Mouse (Mus musculus): ENCODE results near the gene Kat8. TPM values are rescaled to one million over a fixed set of nuclear protein-coding genes. Genes with fewer than 3 reads are reported as not detected.
"Not testable (repeated sequence)": the region's sequence is repeated elsewhere in the genome, so short reads cannot be mapped to it uniquely, and the experiment has no call there.

Kat8 gene
- polyA plus RNA-seq, 1 experiment = 17.9 TPM

GRCm38 (mm10) chr7:127887781-127888180, 24.5 kb upstream of the Kat8 start:
- no peak overlapping the region for H3K4me3 ChIP-seq (ENCODE audit: insufficient read depth, low read depth, low read length)
- H3K27ac ChIP-seq (replicated peaks; ENCODE audit: low read depth, low read length) = no peak overlapping the region
- H3K4me1 ChIP-seq (ENCODE audit: control insufficient read depth, insufficient read depth, insufficient read length, low read length) = no peaks in the 10 kb centered on the region

GRCm38 (mm10) chr7:127888821-127889220, 23.5 kb upstream of the Kat8 start:
- H3K4me3 ChIP-seq (ENCODE audit: insufficient read depth, low read depth, low read length) = no peak overlapping the region
- H3K4me1 ChIP-seq (ENCODE audit: control insufficient read depth, insufficient read depth, insufficient read length, low read length) = no peaks in the 10 kb centered on the region
- no peak overlapping the region for H3K27ac ChIP-seq (replicated peaks; ENCODE audit: low read depth, low read length)

- Histone ChIP-seq H3K27ac (replicated peaks; ENCODE audit: low read depth, low read length) (no peak within 1 kb of the TSS), H3K4me1 (ENCODE audit: control insufficient read depth, insufficient read depth, insufficient read length, low read length) (0 out of 2 replicates have a peak, but pooled peaks cover 3% of the 10 kb centered on the region), H3K4me3 (ENCODE audit: insufficient read depth, low read depth, low read length) (no peak within 1 kb of the TSS)
Measured at GRCm38 (mm10) chr7:127890798-127891197, 21.5 kb upstream of the Kat8 start, which contains the start of gene Prss53. Prss53 (minus strand) TSS chr7:127890970.

- Histone ChIP-seq H3K4me1 (ENCODE audit: control insufficient read depth, insufficient read depth, insufficient read length, low read length) (0 out of 2 replicates have a peak, but pooled peaks cover 3% of the 10 kb centered on the region), H3K4me3 (ENCODE audit: insufficient read depth, low read depth, low read length) (peak overlapping the region; percentile 65), H3K27ac (replicated peaks; ENCODE audit: low read depth, low read length) (no peak overlapping the region)
Measured at GRCm38 (mm10) chr7:127894480-127894879, 17.8 kb upstream of the Kat8 start.

GRCm38 (mm10) chr7:127895442-127895841, 16.9 kb upstream of the Kat8 start, which contains the start of the genes Gm21974 and Vkorc1:
Gm21974 (minus strand) TSS chr7:127895454.
Vkorc1 (minus strand) TSS chr7:127895617.
- Histone ChIP-seq H3K27ac (replicated peaks; ENCODE audit: low read depth, low read length) (0 out of 2 replicates have a peak within 1 kb of the TSS, but pooled peaks have one; percentile 18), H3K4me3 (ENCODE audit: insufficient read depth, low read depth, low read length) (peak within 1 kb of the TSS; percentile 65), H3K4me1 (ENCODE audit: control insufficient read depth, insufficient read depth, insufficient read length, low read length) (0 out of 2 replicates have a peak, but pooled peaks cover 3% of the 10 kb centered on the region)

GRCm38 (mm10) chr7:127895891-127896290, 16.4 kb upstream of the Kat8 start:
- 0 out of 2 replicates have a peak overlapping the region, but pooled peaks have one; percentile 18 for H3K27ac ChIP-seq (replicated peaks; ENCODE audit: low read depth, low read length)
- H3K4me3 ChIP-seq (ENCODE audit: insufficient read depth, low read depth, low read length) = peak overlapping the region; percentile 8; the same call in 1 of the 2 replicates

GRCm38 (mm10) chr7:127896384-127896783, 15.9 kb upstream of the Kat8 start:
- no peak overlapping the region for H3K27ac ChIP-seq (replicated peaks; ENCODE audit: low read depth, low read length)
- 0 out of 2 replicates have a peak, but pooled peaks cover 3% of the 10 kb centered on the region for H3K4me1 ChIP-seq (ENCODE audit: control insufficient read depth, insufficient read depth, insufficient read length, low read length)
- H3K4me3 ChIP-seq (ENCODE audit: insufficient read depth, low read depth, low read length) = no peak overlapping the region

More at GRCm38 (mm10) chr7:127895891-127896290, 16.4 kb upstream of the Kat8 start:
- H3K4me1 ChIP-seq (ENCODE audit: control insufficient read depth, insufficient read depth, insufficient read length, low read length) = not testable (repeated sequence)

- Histone ChIP-seq H3K27ac (replicated peaks; ENCODE audit: low read depth, low read length) (no peak overlapping the region), H3K4me3 (ENCODE audit: insufficient read depth, low read depth, low read length) (no peak overlapping the region), H3K4me1 (ENCODE audit: control insufficient read depth, insufficient read depth, insufficient read length, low read length) (0 out of 2 replicates have a peak, but pooled peaks cover 3% of the 10 kb centered on the region)
Measured at GRCm38 (mm10) chr7:127897542-127897941, 14.8 kb upstream of the Kat8 start.

GRCm38 (mm10) chr7:127898179-127898956, 13.9 kb upstream of the Kat8 start:
- Histone ChIP-seq H3K27ac (replicated peaks; ENCODE audit: low read depth, low read length) (no peak overlapping the region), H3K4me1 (ENCODE audit: control insufficient read depth, insufficient read depth, insufficient read length, low read length) (0 out of 2 replicates have a peak, but pooled peaks cover 3% of the 10 kb centered on the region), H3K4me3 (ENCODE audit: insufficient read depth, low read depth, low read length) (no peak overlapping the region)

GRCm38 (mm10) chr7:127899997-127900396, 12.3 kb upstream of the Kat8 start:
- no peak overlapping the region for H3K4me3 ChIP-seq (ENCODE audit: insufficient read depth, low read depth, low read length)
- H3K27ac ChIP-seq (replicated peaks; ENCODE audit: low read depth, low read length) = no peak overlapping the region
- H3K4me1 ChIP-seq (ENCODE audit: control insufficient read depth, insufficient read depth, insufficient read length, low read length) = no peaks in the 10 kb centered on the region

- Histone ChIP-seq H3K4me3 (ENCODE audit: insufficient read depth, low read depth, low read length) (no peak overlapping the region), H3K27ac (replicated peaks; ENCODE audit: low read depth, low read length) (no peak overlapping the region), H3K4me1 (ENCODE audit: control insufficient read depth, insufficient read depth, insufficient read length, low read length) (no peaks in the 10 kb centered on the region)
Measured at GRCm38 (mm10) chr7:127901772-127902171, 10.5 kb upstream of the Kat8 start.

- Histone ChIP-seq H3K4me3 (ENCODE audit: insufficient read depth, low read depth, low read length) (peak within 1 kb of the TSS; percentile 76), H3K27ac (replicated peaks; ENCODE audit: low read depth, low read length) (peak within 1 kb of the TSS; percentile 52), H3K4me1 (ENCODE audit: control insufficient read depth, insufficient read depth, insufficient read length, low read length) (peaks cover 6% of the 10 kb centered on the region)
Measured at GRCm38 (mm10) chr7:127903971-127904796, 8.1 kb upstream of the Kat8 start, which contains the start of gene Bckdk. Bckdk (plus strand) TSS chr7:127904082.

GRCm38 (mm10) chr7:127907939-127908338, 4.4 kb upstream of the Kat8 start:
- Histone ChIP-seq H3K4me3 (ENCODE audit: insufficient read depth, low read depth, low read length) (no peak overlapping the region), H3K4me1 (ENCODE audit: control insufficient read depth, insufficient read depth, insufficient read length, low read length) (peaks cover 6% of the 10 kb centered on the region), H3K27ac (replicated peaks; ENCODE audit: low read depth, low read length) (peak overlapping the region; percentile 87)

- Histone ChIP-seq H3K4me3 (ENCODE audit: insufficient read depth, low read depth, low read length) (no peak overlapping the region), H3K27ac (replicated peaks; ENCODE audit: low read depth, low read length) (peak overlapping the region; percentile 87), H3K4me1 (ENCODE audit: control insufficient read depth, insufficient read depth, insufficient read length, low read length) (peaks cover 6% of the 10 kb centered on the region)
Measured at GRCm38 (mm10) chr7:127908656-127909055, 3.7 kb upstream of the Kat8 start.

- Histone ChIP-seq H3K27ac (replicated peaks; ENCODE audit: low read depth, low read length) (no peak overlapping the region), H3K4me3 (ENCODE audit: insufficient read depth, low read depth, low read length) (peak overlapping the region; percentile 81), H3K4me1 (ENCODE audit: control insufficient read depth, insufficient read depth, insufficient read length, low read length) (peaks cover 5% of the 10 kb centered on the region)
Measured at GRCm38 (mm10) chr7:127912938-127913337, 622 bp downstream of the Kat8 start.

Data from brown adipose tissue, adult 24 weeks (tissue).